Mouse (Mus musculus) CH12.LX (cell line): ENCODE results near the gene Eif2d. TPM values are rescaled to one million over a fixed set of nuclear protein-coding genes. Genes with fewer than 3 reads are reported as not detected.
A peak's percentile ranks its signal among the peaks of the same experiment; 100 is the strongest.

Source experiments
- DNase-seq: peaks from one replicate; pipeline ENCODE4 v3.0.0-alpha.2; 2013; ENCODE audit errors: extremely low read depth
- H3K27ac ChIP-seq: 2 replicates; pipeline ENCODE4 v1.5.1; 2012; ENCODE audit warnings: low read depth, mild to moderate bottlenecking, control low read depth, moderate library complexity; ENCODE audit not compliant: insufficient read depth
- H3K27me3 ChIP-seq: replicated peaks from 2 replicates; pipeline ENCODE3; 2012; ENCODE audit warnings: inconsistent platforms
- H3K36me3 ChIP-seq, 2 experiments: replicated peaks in 1 of 2; 2 replicates each; pipeline versions ENCODE3 to v1.6.1; 2012; ENCODE audit warnings: inconsistent platforms in 1 of 2, low read length in 1 of 2, mild to moderate bottlenecking in 1 of 2, mixed read lengths in 1 of 2, moderate library complexity in 1 of 2; ENCODE audit not compliant: control insufficient read depth in 1 of 2, insufficient read depth in 1 of 2
- H3K4me1 ChIP-seq, 2 experiments: 2 replicates each; pipeline ENCODE4 v1.6.1; 2012; ENCODE audit warnings: inconsistent platforms in 1 of 2, moderate library complexity in 1 of 2; ENCODE audit not compliant: insufficient read depth in 2 of 2, control insufficient read depth in 1 of 2
- H3K4me2 ChIP-seq: 2 replicates; pipeline ENCODE4 v1.6.1; 2012; ENCODE audit warnings: low read depth, mild to moderate bottlenecking, control low read depth; ENCODE audit not compliant: poor library complexity, insufficient read depth, severe bottlenecking
- H3K4me3 ChIP-seq, 3 experiments: fragments of 150-350 bp in 1 of 3; sonication (generic) in 1 of 3; replicated peaks in 1 of 3; 2 replicates each; pipeline versions ENCODE3 to v1.5.1; 2011 to 2012; ENCODE audit warnings: low read depth in 2 of 3, low read length in 2 of 3, mild to moderate bottlenecking in 2 of 3, moderate library complexity in 2 of 3, control low read depth in 1 of 3, improper control_type of control experiment in 1 of 3, inconsistent platforms in 1 of 3, mixed read lengths in 1 of 3; ENCODE audit not compliant: poor library complexity in 1 of 3
- H3K79me2 ChIP-seq: replicated peaks from 2 replicates; pipeline ENCODE4 v1.6.1; 2012; ENCODE audit warnings: mild to moderate bottlenecking, moderate library complexity; ENCODE audit not compliant: control insufficient read depth, poor library complexity, insufficient read depth, severe bottlenecking; ENCODE audit errors: extremely low read depth
- H3K9ac ChIP-seq: 2 replicates; pipeline ENCODE4 v1.6.1; 2012; ENCODE audit warnings: low read depth, mild to moderate bottlenecking, control low read depth, moderate library complexity; ENCODE audit not compliant: insufficient read depth
- H3K9me3 ChIP-seq: replicated peaks from 2 replicates; pipeline ENCODE3; 2012; ENCODE audit warnings: low read length, inconsistent platforms, mixed read lengths
- BHLHE40 ChIP-seq: IDR thresholded peaks from 2 replicates; pipeline ENCODE4 v1.6.1; 2011; ENCODE audit warnings: mild to moderate bottlenecking, low read depth, low read length, improper control_type of control experiment
- CTCF ChIP-seq, 2 experiments: IDR thresholded peaks in 1 of 2; conservative IDR thresholded peaks in 1 of 2; 2 replicates each; pipeline ENCODE4 v1.5.1; 2011 to 2012; ENCODE audit warnings: low read depth in 2 of 2, low read length in 2 of 2, improper control_type of control experiment in 1 of 2, inconsistent platforms in 1 of 2, mild to moderate bottlenecking in 1 of 2, moderate library complexity in 1 of 2
- E2F4 ChIP-seq: IDR thresholded peaks from 2 replicates; pipeline ENCODE4 v1.6.1; 2011; ENCODE audit warnings: low read depth, low read length, improper control_type of control experiment; ENCODE audit not compliant: insufficient replicate concordance
- ELF1 ChIP-seq: IDR thresholded peaks from 2 replicates; pipeline ENCODE4 v1.6.1; 2014; ENCODE audit warnings: low read depth, mild to moderate bottlenecking, inconsistent platforms, low read length, improper control_type of control experiment
- EP300 ChIP-seq: IDR thresholded peaks from 2 replicates; pipeline ENCODE4 v1.6.1; 2011; ENCODE audit warnings: low read length, improper control_type of control experiment
- GABPA ChIP-seq: IDR thresholded peaks from 2 replicates; pipeline ENCODE4 v1.6.1; 2012; ENCODE audit warnings: low read depth, low read length, improper control_type of control experiment, inconsistent platforms; ENCODE audit not compliant: insufficient replicate concordance
- HCFC1 ChIP-seq: IDR thresholded peaks from 2 replicates; pipeline ENCODE4 v1.6.1; 2012; ENCODE audit warnings: low read depth, mild to moderate bottlenecking, inconsistent platforms, low read length, improper control_type of control experiment
- IRF4 ChIP-seq: IDR thresholded peaks from 2 replicates; pipeline ENCODE4 v1.6.1; 2014; ENCODE audit warnings: low read depth, mild to moderate bottlenecking, inconsistent platforms, low read length, improper control_type of control experiment
- JUN ChIP-seq: IDR thresholded peaks from 2 replicates; pipeline ENCODE4 v1.6.1; 2011; ENCODE audit warnings: low read depth, mild to moderate bottlenecking, low read length, improper control_type of control experiment, moderate library complexity; ENCODE audit not compliant: insufficient read depth
- JUND ChIP-seq: conservative IDR thresholded peaks from 2 replicates; pipeline ENCODE4 v1.6.1; 2011; ENCODE audit warnings: low read depth, low read length, improper control_type of control experiment
- MAX ChIP-seq: IDR thresholded peaks from 2 replicates; pipeline ENCODE4 v1.6.1; 2011; ENCODE audit warnings: low read length, improper control_type of control experiment
- MEF2A ChIP-seq: IDR thresholded peaks from 2 replicates; pipeline ENCODE4 v1.6.1; 2014; ENCODE audit warnings: low read depth, mild to moderate bottlenecking, inconsistent platforms, low read length, improper control_type of control experiment, borderline replicate concordance
- MXI1 ChIP-seq: IDR thresholded peaks from 2 replicates; pipeline ENCODE4 v1.6.1; 2011; ENCODE audit warnings: mild to moderate bottlenecking, low read depth, low read length, improper control_type of control experiment
- NELFE ChIP-seq: IDR thresholded peaks from 2 replicates; pipeline ENCODE4 v1.6.1; 2011; ENCODE audit warnings: low read depth, low read length, improper control_type of control experiment
- NRF1 ChIP-seq: IDR thresholded peaks from 2 replicates; pipeline ENCODE4 v1.6.1; 2014; ENCODE audit warnings: low read depth, mild to moderate bottlenecking, inconsistent platforms, low read length, improper control_type of control experiment, moderate library complexity
- PAX5 ChIP-seq: IDR thresholded peaks from 2 replicates; pipeline ENCODE4 v1.6.1; 2012; ENCODE audit warnings: low read length, inconsistent platforms, mixed read lengths
- RAD21 ChIP-seq: IDR thresholded peaks from 2 replicates; pipeline ENCODE4 v1.6.1; 2011; ENCODE audit warnings: low read depth, mild to moderate bottlenecking, low read length, improper control_type of control experiment, moderate library complexity
- RCOR1 ChIP-seq: conservative IDR thresholded peaks from 2 replicates; pipeline ENCODE4 v1.6.1; 2012; ENCODE audit warnings: low read depth, mild to moderate bottlenecking, inconsistent platforms, low read length, improper control_type of control experiment
- SIN3A ChIP-seq: IDR thresholded peaks from 2 replicates; pipeline ENCODE4 v1.6.1; 2012; ENCODE audit warnings: low read length, improper control_type of control experiment, inconsistent platforms
- SMC3 ChIP-seq: IDR thresholded peaks from 2 replicates; pipeline ENCODE4 v1.6.1; 2011; ENCODE audit warnings: low read depth, low read length, improper control_type of control experiment
- TBP ChIP-seq: conservative IDR thresholded peaks from 2 replicates; pipeline ENCODE4 v1.6.1; 2011; ENCODE audit warnings: low read depth, low read length, improper control_type of control experiment
- TCF12 ChIP-seq: IDR thresholded peaks from 2 replicates; pipeline ENCODE4 v1.6.1; 2014; ENCODE audit warnings: low read depth, mild to moderate bottlenecking, inconsistent platforms, low read length, improper control_type of control experiment
- UBTF ChIP-seq: IDR thresholded peaks from 2 replicates; pipeline ENCODE4 v1.6.1; 2012; ENCODE audit warnings: low read depth, mild to moderate bottlenecking, inconsistent platforms, low read length, improper control_type of control experiment, moderate library complexity
- USF2 ChIP-seq: conservative IDR thresholded peaks from 2 replicates; pipeline ENCODE4 v1.6.1; 2011; ENCODE audit warnings: low read depth, low read length, improper control_type of control experiment
- ZC3H11A ChIP-seq: IDR thresholded peaks from 2 replicates; pipeline ENCODE4 v1.6.1; 2012; ENCODE audit warnings: low read depth, mild to moderate bottlenecking, inconsistent platforms, low read length, improper control_type of control experiment
- ZKSCAN1 ChIP-seq: IDR thresholded peaks from 2 replicates; pipeline ENCODE4 v1.6.1; 2012; ENCODE audit warnings: low read depth, inconsistent platforms, low read length, improper control_type of control experiment, borderline replicate concordance
- dilution Hi-C: fragments of 300-500 bp; cut with MboI; formaldehyde crosslinking; loops from 2 replicates; pipeline ENCODE4 v1.14.3; 2020; ENCODE audit warnings: low sequenced_read_pairs; ENCODE audit not compliant: extremely low pct_unique_long_range_greater_than_20kb, extremely low pct_ligation_motif_present
- in situ Hi-C: fragments of 300-500 bp; cut with MboI; formaldehyde crosslinking; loops from 3 replicates; pipeline ENCODE4 v1.14.3; 2019; ENCODE audit warnings: low sequenced_read_pairs, low pct_ligation_motif_present, low pct_unique_long_range_greater_than_20kb, mixed read lengths
- polyA plus RNA-seq: library from polyadenylated mRNA; unstranded; fragments of >175 nt; gene quantifications from 2 replicates; pipeline ENCODE4 v1.2.1, GENCODE M21; 2012; ENCODE audit warnings: low read depth; ENCODE audit not compliant: insufficient read length
- total RNA-seq, 2 experiments: library from RNA; depleted of rRNA; stranded (reverse); fragments of 300-350 nt in 1 of 2; fragments of >200 nt in 1 of 2; gene quantifications; 2 replicates each; pipeline ENCODE4 v1.2.3; 2012 to 2014

Gene Eif2d
- total and polyA plus RNA-seq, 3 experiments: 46.9 to 57.2 (median 53.0) TPM

DNA sequence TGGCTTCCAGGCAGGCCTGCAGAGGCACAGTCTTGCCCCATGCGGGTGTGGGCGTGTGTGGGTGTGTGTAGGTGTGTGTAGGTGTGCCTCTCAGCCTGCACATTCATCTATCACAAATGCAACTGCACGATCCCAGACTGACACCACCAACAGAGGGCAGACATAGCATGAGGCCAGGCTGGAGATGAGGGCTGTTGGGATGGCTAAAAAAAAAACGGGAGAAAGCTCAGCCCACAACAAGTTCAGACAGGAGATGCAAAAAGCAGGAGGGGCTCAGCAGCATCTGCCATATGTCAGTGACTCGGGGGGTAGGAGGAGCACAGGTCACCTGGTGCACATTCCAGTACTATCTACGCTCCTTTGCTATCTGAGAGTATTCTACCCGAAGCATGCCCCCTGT is 75.2 kb downstream of the Eif2d start:
- in situ Hi-C loops (no loop called here), dilution Hi-C loops (no loop called here)
- no peaks in the 10 kb centered on the region for H3K79me2 ChIP-seq
- H3K27me3 ChIP-seq: peaks cover 2% of the 10 kb centered on the region
- TF ChIP-seq GABPA (no peak), IRF4 (no peak), TBP (no peak), E2F4 (no peak), CTCF (conservative IDR thresholded peaks at IDR 0.05 in 1 of 2, IDR thresholded peaks at IDR 0.05 in 1 of 2; ENCODE audit: low read depth in 2 of 2, low read length in 2 of 2) (peak in 1 of 2 experiments; percentile 40; a peak in 2 of 4 replicates), NELFE (no peak), ZKSCAN1 (no peak), RAD21 (no peak; the same call in none of the 2 replicates), JUND (no peak), BHLHE40 (no peak), SMC3 (peak; percentile 23), TCF12 (no peak), HCFC1 (no peak)
- DNase-seq: no peak
- no peak overlapping the region for H3K27ac ChIP-seq
- H3K4me2 ChIP-seq: no peak overlapping the region
- H3K9me3 ChIP-seq: no peaks in the 10 kb centered on the region
- no peak overlapping the region for H3K4me3 ChIP-seq
- peaks cover 5 to 8% of the 10 kb centered on the region in 2 experiments for H3K4me1 ChIP-seq
- no peaks in the 10 kb centered on the region for H3K36me3 ChIP-seq
- H3K9ac ChIP-seq: no peak overlapping the region

DNA sequence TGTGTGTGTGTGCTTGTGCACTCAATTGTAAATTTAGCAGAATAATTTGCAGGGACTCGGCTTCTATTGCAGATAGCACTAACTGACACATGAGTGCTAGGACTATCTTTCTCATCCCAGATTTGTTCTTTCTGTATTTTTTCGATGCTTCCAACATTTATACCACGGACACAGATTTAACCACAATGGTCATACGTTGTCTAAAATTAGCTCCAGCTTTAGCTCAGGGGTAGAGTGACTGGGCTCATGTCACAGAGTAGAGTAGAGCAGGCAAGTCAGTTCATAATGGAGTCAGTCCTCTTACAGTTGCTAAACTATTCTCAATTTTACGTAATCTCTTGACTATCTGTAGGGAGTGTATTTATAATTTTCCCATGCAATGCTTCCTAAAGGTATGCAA is 75.7 kb downstream of the Eif2d start:
- H3K9ac ChIP-seq: no peak overlapping the region
- H3K4me1 ChIP-seq: peaks cover 5 to 8% of the 10 kb centered on the region in 2 experiments
- no peak for DNase-seq
- no peak overlapping the region for H3K4me2 ChIP-seq
- H3K9me3 ChIP-seq: no peaks in the 10 kb centered on the region
- H3K27me3 ChIP-seq: peaks cover 4% of the 10 kb centered on the region
- no peak overlapping the region for H3K27ac ChIP-seq
- no peaks in the 10 kb centered on the region for H3K79me2 ChIP-seq
- TF ChIP-seq ZC3H11A (no peak), JUND (no peak), JUN (no peak)
- no peak overlapping the region for H3K4me3 ChIP-seq
- in situ Hi-C loops (no loop called here), dilution Hi-C loops (no loop called here)
- H3K36me3 ChIP-seq: no peaks in the 10 kb centered on the region

DNA sequence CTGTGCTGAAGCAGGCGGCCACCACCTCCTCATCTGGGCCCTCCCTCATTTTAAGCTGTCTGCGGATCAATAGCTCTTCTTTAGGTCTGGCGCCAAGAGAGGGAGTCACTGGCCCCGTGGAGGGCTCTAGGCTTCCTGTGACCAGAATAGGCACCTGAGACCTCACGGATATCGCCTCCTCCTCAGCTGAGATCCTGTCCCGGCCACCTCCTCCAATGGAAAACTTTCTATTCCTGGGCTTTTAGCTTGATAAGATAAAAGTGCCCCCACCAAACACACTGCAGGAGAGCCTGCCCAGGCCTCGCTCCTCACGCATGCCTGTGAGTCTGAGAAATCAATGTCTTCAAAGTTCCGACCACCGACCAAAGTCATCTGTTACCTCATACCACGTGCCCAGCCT is 80.5 kb downstream of the Eif2d start:
- Histone ChIP-seq H3K4me3 (no peak overlapping the region), H3K79me2 (no peaks in the 10 kb centered on the region), H3K4me2 (no peak overlapping the region), H3K9me3 (no peaks in the 10 kb centered on the region), H3K9ac (no peak overlapping the region), H3K27me3 (peaks cover 12% of the 10 kb centered on the region), H3K27ac (no peak overlapping the region), H3K4me1 (peaks cover 17 to 28% of the 10 kb centered on the region in 2 experiments), H3K36me3 (no peaks in the 10 kb centered on the region)
- dilution Hi-C loops: no loop called here
- TF ChIP-seq JUND: no peak
- TF ChIP-seq SMC3: no peak
- no peak for TF ChIP-seq MXI1
- no peak for TF ChIP-seq USF2
- TF ChIP-seq MEF2A: no peak
- no peak for TF ChIP-seq SIN3A
- no peak for TF ChIP-seq EP300
- TF ChIP-seq PAX5: no peak
- no peak for TF ChIP-seq RCOR1
- no peak for TF ChIP-seq E2F4
- no peak for TF ChIP-seq UBTF
- no peak for TF ChIP-seq MAX
- no peak for TF ChIP-seq ELF1
- TF ChIP-seq RAD21: no peak
- TF ChIP-seq NRF1: no peak
- DNase-seq: no peak
- in situ Hi-C loops: no loop called here
